8 mouse cellular contexts compared by ENCODE assay signal in genomic region chr13:34344376-34345127, GRCm38 (mm10). TPM values are rescaled to one million over a fixed set of nuclear protein-coding genes. Genes with fewer than 3 reads are reported as not detected.
A peak's percentile ranks its signal among the peaks of the same experiment; 100 is the strongest.
DNase-seq lines count a peak whose midpoint lies in the region; ATAC-seq and TF ChIP-seq lines count a peak whose summit lies in the region.

No protein-coding gene starts in this region.

- no peaks in the 10 kb centered on the region for H3K36me3 ChIP-seq in heart, postnatal 0 days (replicated peaks; ENCODE audit: control insufficient read depth, insufficient read depth, low read length)

- H3K4me1 ChIP-seq in heart, postnatal 0 days (ENCODE audit: control insufficient read depth, insufficient read depth), result peaks cover 28% of the 10 kb centered on the region; the same call in 1 of the 2 replicates

- TF ChIP-seq EP300 in heart, postnatal 0 days (IDR thresholded peaks at IDR 0.05; ENCODE audit: low read depth), result no peak

- no peak for TF ChIP-seq CTCF in heart, postnatal 0 days (IDR thresholded peaks at IDR 0.05; ENCODE audit: low read depth)

- H3K9me3 ChIP-seq in heart, postnatal 0 days (replicated peaks; ENCODE audit: control insufficient read depth, low read length), result no peaks in the 10 kb centered on the region

- H3K4me2 ChIP-seq in heart, postnatal 0 days (ENCODE audit: low read depth, low read length), result peak overlapping the region; percentile 87

- H3K27me3 ChIP-seq in heart, postnatal 0 days (ENCODE audit: control insufficient read depth, insufficient read depth, low read length), result 0 out of 2 replicates have a peak, but pooled peaks cover 4% of the 10 kb centered on the region

- peak overlapping the region; percentile 86 for H3K27ac ChIP-seq in heart, postnatal 0 days (ENCODE audit: low read depth)

- DNase-seq in urinary bladder, postnatal 14 days (ENCODE audit: low spot score), result peak; percentile 22
- no peak for DNase-seq in urinary bladder, adult 2 months (ENCODE audit: low spot score)
- DNase-seq in embryo, embryonic 10.5 days (ENCODE audit: low spot score), result peak; percentile 44
- DNase-seq in heart, postnatal 0 days (ENCODE audit: low spot score), result peak; percentile 46
- peak; percentile 51 to 56 for DNase-seq in layer of hippocampus, postnatal 36 days
- peak; percentile 9 to 26 for DNase-seq in spleen, adult 18-20 months
- no peak for DNase-seq in c-Kit-positive CD71-positive TER-119-positive erythroid progenitor cells, embryonic 14.5 days (ENCODE audit: low spot score)

- under 1% methylated on average over 66 of the region's 101 CpGs for WGBS in heart, postnatal 0 days

- peak overlapping the region; percentile 89 for H3K4me3 ChIP-seq in heart, postnatal 0 days (ENCODE audit: low read depth, low read length)

- peak; percentile 56 for ATAC-seq in heart, postnatal 0 days (ENCODE audit: insufficient read depth, low read depth)
- 0 out of 2 replicates have a peak, but pooled peaks have one; percentile 7 for ATAC-seq in megakaryocyte progenitor cell, adult 5-6 weeks (replicated peaks; ENCODE audit: poor library complexity)

- H3K9ac ChIP-seq in heart, postnatal 0 days (replicated peaks; ENCODE audit: low read depth, low read length), result peak overlapping the region; percentile 64

RNA-seq across cellular contexts. Expression of gene Slc22a23, which starts 0.4 kb away (rescaled TPM):
- 26.6 and 31.8 TPM in 2 replicates for polyA plus RNA-seq in urinary bladder, adult 2 months (2012; rRNA removed)
- 13.9 and 18.9 TPM in 2 replicates for total RNA-seq in heart, postnatal 0 days (2014; rRNA removed; ENCODE audit: low replicate concordance)
- polyA plus RNA-seq in heart, postnatal 0 days (2015; fragmentation: Nextera tagmentation; extraction: Ambion mirVana), result 1.4 and 1.5 TPM in 2 replicates
- 10 to 100 TPM; 36.0 to 36.5 TPM for total RNA-seq in layer of hippocampus, postnatal 36 days (2021)
- total RNA-seq in megakaryocyte progenitor cell, adult 5-6 weeks (2015), result 1.1 and 1.4 TPM in 2 replicates
- 0.62 and 2.0 TPM in 2 replicates for total RNA-seq in megakaryocyte progenitor cell, adult 5-6 weeks (2017)

Comparison
In these comparisons a context has a peak if more than half of its experiments do, and no peak if none do; other contexts are left out.
1. DNase-seq: peak in urinary bladder, postnatal 14 days (single experiment), embryo, embryonic 10.5 days (single experiment), heart, postnatal 0 days (single experiment), layer of hippocampus, postnatal 36 days (2 of 2) and spleen, adult 18-20 months (2 of 2); none in urinary bladder, adult 2 months (single experiment) and c-Kit-positive CD71-positive TER-119-positive erythroid progenitor cells, embryonic 14.5 days (single experiment).